Mouse (Mus musculus) cerebellum, postnatal 10 days (tissue): ENCODE results near the gene Ell3.

ENCODE experiments used
- DNase-seq, 2 experiments: peaks; one replicate each; pipeline ENCODE4 v3.0.0; 2021; ENCODE audit warnings: mixed read lengths in 2 of 2

Gene Ell3

GRCm38 (mm10) chr2:121447006-121447405 is 2.9 kb upstream of the Ell3 start:
- DNase-seq, result no peak

GRCm38 (mm10) chr2:121446506-121446905 is 2.4 kb upstream of the Ell3 start:
- no peak for DNase-seq

GRCm38 (mm10) chr2:121445117-121445516 is 1.0 kb upstream of the Ell3 start:
- DNase-seq, result no peak

GRCm38 (mm10) chr2:121443068-121443349 is 1.1 kb downstream of the Ell3 start:
- peak; percentile 50 to 54 for DNase-seq

GRCm38 (mm10) chr2:121442259-121443067 is 1.6 kb downstream of the Ell3 start:
- DNase-seq, result peak; percentile 54 to 67

- DNase-seq, result no peak
Measured at GRCm38 (mm10) chr2:121441800-121442199, 2.3 kb downstream of the Ell3 start.

GRCm38 (mm10) chr2:121440834-121441605 is 3.1 kb downstream of the Ell3 start:
- no peak for DNase-seq

- no peak for DNase-seq
Measured at GRCm38 (mm10) chr2:121439746-121440145, 4.3 kb downstream of the Ell3 start.

- peak in 1 of 2 experiments; percentile 58 for DNase-seq
Measured at GRCm38 (mm10) chr2:121434854-121435253, 9.2 kb downstream of the Ell3 start.

GRCm38 (mm10) chr2:121425890-121426289 is 18.2 kb downstream of the Ell3 start:
- DNase-seq, result no peak

GRCm38 (mm10) chr2:121423166-121423565 is 20.9 kb downstream of the Ell3 start:
- no peak for DNase-seq

GRCm38 (mm10) chr2:121418476-121418875 is 25.6 kb downstream of the Ell3 start:
- DNase-seq, result no peak

GRCm38 (mm10) chr2:121416356-121416755 is 27.7 kb downstream of the Ell3 start:
- DNase-seq, result no peak

GRCm38 (mm10) chr2:121415591-121415990 is 28.5 kb downstream of the Ell3 start:
- DNase-seq, result no peak

- DNase-seq, result no peak
Measured at GRCm38 (mm10) chr2:121415103-121415502, 29.0 kb downstream of the Ell3 start.

- peak in 1 of 2 experiments; percentile 66 for DNase-seq
Measured at GRCm38 (mm10) chr2:121414139-121414685, 29.9 kb downstream of the Ell3 start.

- peak; percentile 96 to 98 for DNase-seq
Measured at GRCm38 (mm10) chr2:121413387-121414042, 30.6 kb downstream of the Ell3 start, which contains the start of the genes Pdia3 and Catsper2. Gene Pdia3, plus strand, starts transcription at chr2:121413775. Gene Catsper2, minus strand, starts transcription at chr2:121413792.

- DNase-seq, result peak in 1 of 2 experiments; percentile 26
Measured at GRCm38 (mm10) chr2:121412843-121413386, 31.2 kb downstream of the Ell3 start.

- DNase-seq, result peak; percentile 36
Measured at GRCm38 (mm10) chr2:121408160-121408559, 35.9 kb downstream of the Ell3 start.

- no peak for DNase-seq
Measured at GRCm38 (mm10) chr2:121403296-121403695, 40.8 kb downstream of the Ell3 start.

GRCm38 (mm10) chr2:121396624-121397023 is 47.5 kb downstream of the Ell3 start:
- DNase-seq, result peak; percentile 94 to 97
